Mouse (Mus musculus) intestine, postnatal 0 days (tissue): ENCODE measurements around the gene Ralgps1. TPM values are rescaled to one million over a fixed set of nuclear protein-coding genes. Genes with fewer than 3 reads are reported as not detected.

Source experiments
- ATAC-seq: fragments of 200-750 bp; cut with Nextera tagmentation; 2 replicates; pipeline ENCODE4 v1.8.0; 2017; ENCODE audit warnings: mild to moderate bottlenecking, moderate TSS enrichment, moderate library complexity
- H3K27ac ChIP-seq: fragments of 300-500 bp; sonication (generic); 2 replicates; pipeline ENCODE4 v1.5.1; 2014; ENCODE audit warnings: mild to moderate bottlenecking, low read depth, low read length, moderate library complexity
- H3K27me3 ChIP-seq: fragments of 300-500 bp; sonication (generic); replicated peaks from 2 replicates; pipeline ENCODE4 v1.6.1; 2014; ENCODE audit warnings: low read length, mixed read lengths; ENCODE audit not compliant: control insufficient read depth, insufficient read depth
- H3K36me3 ChIP-seq: fragments of 300-500 bp; sonication (generic); 2 replicates; pipeline ENCODE4 v1.6.1; 2014; ENCODE audit warnings: mild to moderate bottlenecking, moderate library complexity; ENCODE audit not compliant: control insufficient read depth, insufficient read depth
- H3K4me1 ChIP-seq: fragments of 300-500 bp; sonication (generic); replicated peaks from 2 replicates; pipeline ENCODE4 v1.6.1; 2014; ENCODE audit warnings: antibody characterized with exemption, low read length, mixed read lengths; ENCODE audit not compliant: control insufficient read depth, insufficient read depth
- H3K4me2 ChIP-seq: fragments of 300-500 bp; sonication (generic); replicated peaks from 2 replicates; pipeline ENCODE4 v1.6.1; 2014; ENCODE audit warnings: low read depth, mild to moderate bottlenecking, moderate library complexity
- H3K4me3 ChIP-seq: fragments of 300-500 bp; sonication (generic); 2 replicates; pipeline ENCODE4 v1.5.1; 2014; ENCODE audit warnings: low read depth, low read length
- H3K9ac ChIP-seq: fragments of 300-500 bp; sonication (generic); 2 replicates; pipeline ENCODE4 v1.6.1; 2014; ENCODE audit warnings: mild to moderate bottlenecking, low read depth, low read length
- H3K9me3 ChIP-seq: fragments of 300-500 bp; sonication (generic); 2 replicates; pipeline ENCODE4 v1.6.1; 2016; ENCODE audit warnings: mixed run types; ENCODE audit not compliant: control insufficient read depth
- CTCF ChIP-seq: sonication (generic); IDR thresholded peaks from 2 replicates; pipeline ENCODE4 v1.5.1; 2016; ENCODE audit warnings: low read depth, mild to moderate bottlenecking, control low read depth, antibody characterized with exemption, moderate library complexity
- WGBS: fragments of 180-500 bp; shearing (Covaris S2); extraction: QIAGEN DNeasy Blood & Tissue Kit; methylation state at CpG from one replicate; pipeline ENCODE4 v1.1.7; 2014; 5-methylcytosine and 5-hydroxymethylcytosine counted together
- polyA plus RNA-seq: library from polyadenylated mRNA; unstranded; fragments of >200 nt; fragmentation: Nextera tagmentation; extraction: Ambion mirVana; gene quantifications from 2 replicates; pipeline ENCODE4 v1.2.1, GENCODE M21; 2015

Gene Ralgps1
- polyA plus RNA-seq, 1 experiment from 2014 or later, result 4.0 TPM

- 0 out of 2 replicates have a peak overlapping the region, but pooled peaks have one; percentile 41 for H3K27ac ChIP-seq
- H3K9ac ChIP-seq, result no peak overlapping the region
- H3K4me2 ChIP-seq, result no peak overlapping the region
- no peak for ATAC-seq
- 68% methylated on average over 4 of the region's 4 CpGs for WGBS
- no peaks in the 10 kb centered on the region for H3K27me3 ChIP-seq
- no peaks in the 10 kb centered on the region for H3K4me1 ChIP-seq
- no peak overlapping the region for H3K4me3 ChIP-seq
- TF ChIP-seq CTCF, result no peak
- peaks cover 15% of the 10 kb centered on the region; the same call in 1 of the 2 replicates for H3K36me3 ChIP-seq
- H3K9me3 ChIP-seq, result no peaks in the 10 kb centered on the region
Observed at GRCm38 (mm10) chr2:33272665-33273439, 98.4 kb downstream of the Ralgps1 start.

- Histone ChIP-seq H3K4me2 (no peak overlapping the region), H3K9ac (no peak overlapping the region), H3K9me3 (no peaks in the 10 kb centered on the region), H3K36me3 (peaks cover 15% of the 10 kb centered on the region; the same call in 1 of the 2 replicates), H3K27me3 (no peaks in the 10 kb centered on the region), H3K4me3 (no peak overlapping the region), H3K4me1 (no peaks in the 10 kb centered on the region), H3K27ac (no peak overlapping the region)
- no peak for TF ChIP-seq CTCF
- no peak for ATAC-seq
- WGBS, result 79% methylated on average over 1 of the region's 1 CpGs
Observed at GRCm38 (mm10) chr2:33271511-33271910, 99.8 kb downstream of the Ralgps1 start.

- H3K9ac ChIP-seq, result no peak overlapping the region
- no peak for TF ChIP-seq CTCF
- H3K27me3 ChIP-seq, result no peaks in the 10 kb centered on the region
- no peak overlapping the region for H3K4me2 ChIP-seq
- H3K4me3 ChIP-seq, result no peak overlapping the region
- ATAC-seq, result no peak
- 84% methylated on average over 2 of the region's 2 CpGs for WGBS
- no peaks in the 10 kb centered on the region for H3K9me3 ChIP-seq
- H3K36me3 ChIP-seq, result peaks cover 15% of the 10 kb centered on the region; the same call in 1 of the 2 replicates
- no peaks in the 10 kb centered on the region for H3K4me1 ChIP-seq
- H3K27ac ChIP-seq, result no peak overlapping the region
Observed at GRCm38 (mm10) chr2:33270569-33270968, 100.7 kb downstream of the Ralgps1 start.

GRCm38 (mm10) chr2:33269132-33269493 lies 102.2 kb downstream of the Ralgps1 start:
- Histone ChIP-seq H3K4me1 (no peaks in the 10 kb centered on the region), H3K4me2 (no peak overlapping the region), H3K36me3 (peaks cover 15% of the 10 kb centered on the region; the same call in 1 of the 2 replicates), H3K27ac (no peak overlapping the region), H3K9ac (no peak overlapping the region), H3K9me3 (no peaks in the 10 kb centered on the region), H3K4me3 (no peak overlapping the region), H3K27me3 (no peaks in the 10 kb centered on the region)
- no peak for TF ChIP-seq CTCF
- ATAC-seq, result no peak
- 90% methylated on average over 2 of the region's 2 CpGs for WGBS

- H3K27ac ChIP-seq, result no peak overlapping the region
Observed at GRCm38 (mm10) chr2:33268384-33269131, 102.7 kb downstream of the Ralgps1 start.

GRCm38 (mm10) chr2:33267075-33267474 lies 104.2 kb downstream of the Ralgps1 start:
- ATAC-seq, result no peak
- H3K9ac ChIP-seq, result no peak overlapping the region
- TF ChIP-seq CTCF, result no peak
- no peak overlapping the region for H3K27ac ChIP-seq
- H3K9me3 ChIP-seq, result no peaks in the 10 kb centered on the region
- no peak overlapping the region for H3K4me3 ChIP-seq
- H3K4me1 ChIP-seq, result no peaks in the 10 kb centered on the region
- 76% methylated on average over 1 of the region's 1 CpGs for WGBS
- H3K36me3 ChIP-seq, result peaks cover 10% of the 10 kb centered on the region; the same call in 1 of the 2 replicates
- no peak overlapping the region for H3K4me2 ChIP-seq
- no peaks in the 10 kb centered on the region for H3K27me3 ChIP-seq

More at GRCm38 (mm10) chr2:33268384-33269131, 102.7 kb downstream of the Ralgps1 start:
- no peak for ATAC-seq
- Histone ChIP-seq H3K4me1 (no peaks in the 10 kb centered on the region), H3K4me3 (no peak overlapping the region), H3K36me3 (peaks cover 15% of the 10 kb centered on the region; the same call in 1 of the 2 replicates), H3K27me3 (no peaks in the 10 kb centered on the region), H3K9me3 (no peaks in the 10 kb centered on the region), H3K9ac (no peak overlapping the region), H3K4me2 (no peak overlapping the region)
- WGBS, result 67% methylated on average over 6 of the region's 6 CpGs
- TF ChIP-seq CTCF, result no peak
